Mouse (Mus musculus) urinary bladder, adult 18-20 months (tissue): Measurements from ENCODE around the gene Trmt10b.

ENCODE experiments used
- DNase-seq, 2 experiments: peaks; one replicate each; pipeline ENCODE4 v3.0.0; 2022; ENCODE audit warnings: low spot score in 2 of 2, mixed read lengths in 2 of 2

The Trmt10b gene

GRCm38 (mm10) chr4:45296662-45297564, at the start of gene Trmt10b:
Gene Trmt10b (plus strand): TSS chr4:45297127.
- peak; percentile 42 to 52 for DNase-seq

- DNase-seq = no peak
These were observed 45.7 kb upstream of the Trmt10b start for GRCm38 (mm10) chr4:45251265-45251664.

- DNase-seq = no peak
These were observed 44.1 kb upstream of the Trmt10b start for GRCm38 (mm10) chr4:45252861-45253262.

- no peak for DNase-seq
These were observed 42.9 kb upstream of the Trmt10b start for GRCm38 (mm10) chr4:45253839-45254601.

GRCm38 (mm10) chr4:45259232-45259832, 37.6 kb upstream of the Trmt10b start:
- DNase-seq = no peak

GRCm38 (mm10) chr4:45261551-45261950, 35.4 kb upstream of the Trmt10b start:
- no peak for DNase-seq

- DNase-seq = no peak
These were observed 29.0 kb upstream of the Trmt10b start for GRCm38 (mm10) chr4:45267883-45268282.

GRCm38 (mm10) chr4:45271041-45271452, 25.9 kb upstream of the Trmt10b start:
- no peak for DNase-seq

- DNase-seq = no peak
These were observed 21.2 kb upstream of the Trmt10b start for GRCm38 (mm10) chr4:45275770-45276169.

- no peak for DNase-seq
These were observed 17.6 kb upstream of the Trmt10b start for GRCm38 (mm10) chr4:45279292-45279691.

- DNase-seq = peak; percentile 10 to 11
These were observed 16.9 kb upstream of the Trmt10b start for GRCm38 (mm10) chr4:45279981-45280548.

GRCm38 (mm10) chr4:45286318-45286717, 10.6 kb upstream of the Trmt10b start:
- no peak for DNase-seq

GRCm38 (mm10) chr4:45287906-45288305, 9.0 kb upstream of the Trmt10b start:
- DNase-seq = no peak

GRCm38 (mm10) chr4:45305536-45305935, 8.6 kb downstream of the Trmt10b start:
- no peak for DNase-seq

- DNase-seq = no peak
These were observed 11.1 kb downstream of the Trmt10b start for GRCm38 (mm10) chr4:45308046-45308445.

- no peak for DNase-seq
These were observed 11.7 kb downstream of the Trmt10b start for GRCm38 (mm10) chr4:45308606-45309005.

- DNase-seq = no peak
These were observed 14.1 kb downstream of the Trmt10b start for GRCm38 (mm10) chr4:45311056-45311455.

GRCm38 (mm10) chr4:45320159-45320816, 23.4 kb downstream of the Trmt10b start:
- peak; percentile 68 to 83 for DNase-seq

- DNase-seq = no peak
These were observed 34.2 kb downstream of the Trmt10b start for GRCm38 (mm10) chr4:45331139-45331538.

- DNase-seq = no peak
These were observed 35.5 kb downstream of the Trmt10b start for GRCm38 (mm10) chr4:45332466-45332865.

GRCm38 (mm10) chr4:45341226-45341625, 44.3 kb downstream of the Trmt10b start:
- no peak for DNase-seq
